22 mouse cellular contexts compared by ENCODE assay signal in genomic region chr8:22394471-22394870, GRCm38 (mm10). TPM values are rescaled to one million over a fixed set of nuclear protein-coding genes. Genes with fewer than 3 reads are reported as not detected.
DNase-seq lines count a peak whose midpoint lies in the region; ATAC-seq lines count a peak whose summit lies in the region.
"Had no signal": no experiment of that assay in that cellular context is flagged by ENCODE, and none has a peak within 500 bp of the region (broad histone marks: within the 10 kb centered on the region; RNA-seq: fewer than 3 reads in every experiment).

No protein-coding gene starts in this region.

- peaks cover 32% of the 10 kb centered on the region for H3K36me3 ChIP-seq in liver, embryonic 12.5 days
- peaks cover 4% of the 10 kb centered on the region; the same call in 1 of the 2 replicates for H3K36me3 ChIP-seq in liver, embryonic 11.5 days (ENCODE audit: control insufficient read depth, insufficient read depth, low read length)
- H3K36me3 ChIP-seq in midbrain, embryonic 10.5 days = peaks cover 22% of the 10 kb centered on the region
- H3K36me3 ChIP-seq: midbrain, embryonic 15.5 days had no signal

- H3K4me2 ChIP-seq in liver, embryonic 12.5 days = no peak overlapping the region
- H3K4me2 ChIP-seq in liver, embryonic 11.5 days = peak overlapping the region; percentile 17; the same call in 1 of the 2 replicates
- H3K4me2 ChIP-seq: forebrain, embryonic 13.5 days; limb, embryonic 15.5 days; lung, embryonic 15.5 days; midbrain, embryonic 15.5 days; neural tube, embryonic 13.5 days had no signal

- no peak for ATAC-seq in liver, embryonic 12.5 days
- no peak for ATAC-seq in liver, embryonic 11.5 days (replicated peaks; ENCODE audit: low FRiP score)
- ATAC-seq: forebrain, embryonic 13.5 days; hindbrain, embryonic 16.5 days; midbrain, embryonic 15.5 days had no signal

- H3K27me3 ChIP-seq in liver, embryonic 12.5 days (replicated peaks) = no peaks in the 10 kb centered on the region
- no peaks in the 10 kb centered on the region for H3K27me3 ChIP-seq in liver, embryonic 11.5 days (replicated peaks; ENCODE audit: control insufficient read depth, insufficient read depth, low read length)
- H3K27me3 ChIP-seq in midbrain, embryonic 10.5 days (ENCODE audit: low read depth, poor library complexity, severe bottlenecking) = no peaks in the 10 kb centered on the region; the same call in 1 of the 2 replicates
- H3K27me3 ChIP-seq: forebrain, embryonic 13.5 days; limb, embryonic 15.5 days; lung, embryonic 15.5 days; neural tube, embryonic 13.5 days had no signal

- H3K9me3 ChIP-seq in liver, embryonic 12.5 days (replicated peaks) = no peaks in the 10 kb centered on the region
- H3K9me3 ChIP-seq in liver, embryonic 11.5 days (ENCODE audit: control insufficient read depth, low read length) = no peaks in the 10 kb centered on the region
- H3K9me3 ChIP-seq in midbrain, embryonic 10.5 days (replicated peaks) = no peaks in the 10 kb centered on the region
- H3K9me3 ChIP-seq: forebrain, embryonic 13.5 days; heart, embryonic 10.5 days; limb, embryonic 15.5 days; lung, embryonic 15.5 days; megakaryocyte, embryonic 14.5 days; midbrain, embryonic 15.5 days; neural tube, embryonic 13.5 days had no signal

- peaks cover 36% of the 10 kb centered on the region for H3K4me1 ChIP-seq in liver, embryonic 12.5 days
- peaks cover 12% of the 10 kb centered on the region; the same call in 1 of the 2 replicates for H3K4me1 ChIP-seq in liver, embryonic 11.5 days (replicated peaks; ENCODE audit: control insufficient read depth, insufficient read depth, low read length)
- peaks cover 11% of the 10 kb centered on the region for H3K4me1 ChIP-seq in midbrain, embryonic 10.5 days

- H3K4me3 ChIP-seq in liver, embryonic 12.5 days = no peak overlapping the region
- H3K4me3 ChIP-seq in liver, embryonic 11.5 days (ENCODE audit: low read depth, low read length) = no peak overlapping the region
- H3K4me3 ChIP-seq in midbrain, embryonic 10.5 days = no peak overlapping the region
- H3K4me3 ChIP-seq: forebrain, embryonic 13.5 days; heart, embryonic 10.5 days; limb, embryonic 15.5 days; lung, embryonic 15.5 days; megakaryocyte, embryonic 14.5 days; midbrain, embryonic 15.5 days; neural tube, embryonic 13.5 days had no signal

- H3K27ac ChIP-seq in liver, embryonic 12.5 days = no peak overlapping the region; the same call in 1 of the 2 replicates
- H3K27ac ChIP-seq in liver, embryonic 11.5 days (ENCODE audit: low read depth, low read length) = no peak overlapping the region
- no peak overlapping the region for H3K27ac ChIP-seq in midbrain, embryonic 10.5 days (replicated peaks)
- H3K27ac ChIP-seq: forebrain, embryonic 13.5 days; heart, embryonic 10.5 days; limb, embryonic 15.5 days; lung, embryonic 15.5 days; midbrain, embryonic 15.5 days; neural tube, embryonic 13.5 days; stomach, postnatal 0 days had no signal

- no peak overlapping the region for H3K9ac ChIP-seq in liver, embryonic 12.5 days
- H3K9ac ChIP-seq in liver, embryonic 11.5 days (ENCODE audit: low read depth, low read length) = no peak overlapping the region
- H3K9ac ChIP-seq: forebrain, embryonic 13.5 days; limb, embryonic 15.5 days; lung, embryonic 15.5 days; midbrain, embryonic 15.5 days; neural tube, embryonic 13.5 days had no signal

- DNase-seq in cerebellum, adult 9-11 months = peak; percentile 15
- DNase-seq in cerebellum, adult 11 months = no peak
- DNase-seq in liver = peak; percentile 27
- no peak for DNase-seq in liver, embryonic 11.5 days (ENCODE audit: low spot score)
- no peak for DNase-seq in natural killer cell, adult 2 months (ENCODE audit: low spot score in 2 of 2)
- DNase-seq in ovary, adult 18-20 months (ENCODE audit: low spot score) = no peak
- no peak for DNase-seq in midbrain, embryonic 10.5 days (ENCODE audit: low spot score)
- DNase-seq: adrenal gland, postnatal 14 days; left cerebral cortex, postnatal 4 days; lung, postnatal 36 days; right cerebral cortex, adult 18-20 months; thymus, adult 2 months had no signal

- 50% methylated on average over 4 of the region's 4 CpGs for WGBS in liver, embryonic 12.5 days (ENCODE audit: insufficient replicate concordance)
- 47% methylated on average over 4 of the region's 4 CpGs for WGBS in liver, embryonic 11.5 days
- WGBS in midbrain, embryonic 10.5 days = 89% methylated on average over 4 of the region's 4 CpGs

RNA-seq across cellular contexts. Expression of gene Slc25a15, which starts 3.9 kb away (rescaled TPM):
- polyA plus RNA-seq in liver, embryonic 12.5 days (2016; fragmentation: Nextera tagmentation; extraction: Ambion mirVana) = 27.4 and 29.2 TPM in 2 replicates
- 36.0 TPM in 2 replicates for polyA plus RNA-seq in liver, embryonic 11.5 days (2014; fragmentation: Nextera tagmentation; extraction: Ambion mirVana)
- polyA plus RNA-seq in midbrain, embryonic 10.5 days (2016; fragmentation: Nextera tagmentation; extraction: Ambion mirVana) = 16.4 and 17.5 TPM in 2 replicates

RNA-seq across cellular contexts. Expression of gene Mrps31, which starts 16.7 kb away (rescaled TPM):
- polyA plus RNA-seq in liver, embryonic 12.5 days (2016; fragmentation: Nextera tagmentation; extraction: Ambion mirVana) = 33.7 and 35.1 TPM in 2 replicates
- polyA plus RNA-seq in liver, embryonic 11.5 days (2014; fragmentation: Nextera tagmentation; extraction: Ambion mirVana) = 44.0 and 46.8 TPM in 2 replicates
- polyA plus RNA-seq in midbrain, embryonic 10.5 days (2016; fragmentation: Nextera tagmentation; extraction: Ambion mirVana) = 40.3 and 44.5 TPM in 2 replicates

Comparison
In these comparisons a context has a peak if more than half of its experiments do, and no peak if none do; other contexts are left out.
1. DNase-seq: peak in cerebellum, adult 9-11 months (single experiment) and liver (single experiment); none in cerebellum, adult 11 months (single experiment), liver, embryonic 11.5 days (single experiment), natural killer cell, adult 2 months (0 of 2), ovary, adult 18-20 months (single experiment) and midbrain, embryonic 10.5 days (single experiment).